Mouse (Mus musculus): Measurements from ENCODE around the gene Gse1.

- TF ChIP-seq POLR2A (IDR thresholded peaks at IDR 0.05; ENCODE audit: control insufficient read depth in 1 of 2, insufficient read depth in 1 of 2, low read depth in 1 of 2, low read length in 2 of 2, poor library complexity in 1 of 2) = no peak
- TF ChIP-seq CTCF (IDR thresholded peaks at IDR 0.05 in 2 of 3, conservative IDR thresholded peaks at IDR 0.05 in 1 of 3; ENCODE audit: control insufficient read depth in 1 of 3, insufficient read depth in 1 of 3, low read depth in 2 of 3, low read length in 3 of 3, poor library complexity in 1 of 3, severe bottlenecking in 1 of 3) = no peak
- TF ChIP-seq MYC (IDR thresholded peaks at IDR 0.05; ENCODE audit: low read depth, low read length) = no peak
- no peak for TF ChIP-seq CHD2 (IDR thresholded peaks at IDR 0.05; ENCODE audit: low read length)
- TF ChIP-seq JUND (IDR thresholded peaks at IDR 0.05; ENCODE audit: low read depth, low read length) = no peak
- no peak for TF ChIP-seq MAX (IDR thresholded peaks at IDR 0.05; ENCODE audit: low read length)
- peak; percentile 92 for TF ChIP-seq ZKSCAN1 (IDR thresholded peaks at IDR 0.05; ENCODE audit: low read depth, low read length)
- TF ChIP-seq EP300 (IDR thresholded peaks at IDR 0.05; ENCODE audit: low read depth in 1 of 2, low read length in 2 of 2) = no peak
Observed at GRCm38 (mm10) chr8:120292316-120293107, 64.3 kb downstream of the Gse1 start.

Measured in MEL (cell line).